Mouse (Mus musculus) E14TG2a.4 (cell line): ENCODE results near the gene Gar1.

ENCODE experiments used
- CTCF ChIP-seq: conservative IDR thresholded peaks from 2 replicates; pipeline ENCODE4 v1.5.1; 2014; ENCODE audit warnings: low read length
- NANOG ChIP-seq: IDR thresholded peaks from 2 replicates; pipeline ENCODE4 v1.6.1; 2014; ENCODE audit warnings: borderline replicate concordance, low read length, mixed read lengths
- POU5F1 ChIP-seq: IDR thresholded peaks from 2 replicates; pipeline ENCODE4 v1.6.1; 2014; ENCODE audit warnings: low read length, borderline replicate concordance

- no peak for TF ChIP-seq CTCF
- no peak for TF ChIP-seq POU5F1
- no peak for TF ChIP-seq NANOG
Measured at GRCm38 (mm10) chr3:129830626-129831025, 570 bp downstream of the Gar1 start.
